Mouse (Mus musculus): ENCODE data around the gene Coa7.

Coa7 gene

DNA sequence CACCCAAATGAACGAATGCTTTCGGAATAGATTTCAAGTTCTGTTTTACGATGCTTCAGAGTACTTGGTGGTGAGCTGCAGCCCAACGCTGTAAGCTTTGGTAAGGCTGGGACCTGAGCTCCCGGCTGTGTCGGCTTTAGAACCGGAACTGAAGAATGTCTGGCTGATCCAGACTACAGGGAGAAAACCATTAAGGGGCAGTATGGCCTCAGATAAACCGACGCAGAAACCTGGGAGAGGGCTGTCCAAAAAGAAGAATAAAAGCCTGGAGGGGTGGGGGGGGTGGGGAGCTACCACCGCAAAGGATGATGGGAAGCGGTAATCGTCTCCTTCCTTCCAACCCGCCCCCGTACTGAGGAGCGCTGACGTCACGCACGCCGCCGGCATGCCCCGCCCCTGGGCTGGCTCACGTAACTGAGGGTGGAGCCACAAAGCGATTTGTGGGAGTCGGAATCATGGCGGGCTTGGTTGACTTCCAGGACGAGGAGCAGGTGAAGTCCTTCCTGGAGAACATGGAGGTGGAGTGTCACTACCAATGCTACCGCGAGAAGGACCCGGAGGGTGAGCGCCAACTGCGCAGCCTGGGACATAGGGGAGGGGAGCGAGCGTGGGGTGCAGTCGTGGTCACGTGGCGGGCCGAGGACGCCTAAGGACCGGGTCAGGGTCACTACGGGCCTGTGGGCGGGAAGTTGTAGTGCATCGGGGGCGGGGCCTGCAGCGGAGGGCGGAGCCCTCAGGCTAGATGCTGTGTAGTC, at the start of gene Coa7:
Gene Coa7 (plus strand): TSS at position 411 of the 755 bp plus-strand sequence.
- peak; percentile 97 for DNase-seq

DNA sequence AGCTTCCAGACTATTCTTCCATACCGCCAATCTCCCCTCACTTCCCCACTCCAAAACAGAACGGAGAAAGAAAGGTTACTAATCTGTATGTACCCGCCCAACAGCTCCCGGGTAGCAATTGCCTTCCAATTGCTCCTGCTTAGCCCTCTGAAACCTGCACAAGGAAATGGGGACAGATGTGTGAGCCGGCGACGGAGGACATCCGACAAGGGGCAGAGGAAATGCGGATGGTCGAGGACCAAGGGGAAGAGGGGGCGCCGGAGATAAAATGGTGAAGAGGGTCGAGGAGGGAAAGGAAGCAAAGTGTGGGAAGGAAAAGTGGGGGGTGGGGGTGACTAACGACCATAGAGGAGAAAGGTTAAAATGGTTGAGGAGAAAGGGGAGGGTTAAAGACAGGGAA, 27.7 kb upstream of the Coa7 start:
- peak; percentile 32 for DNase-seq

DNA sequence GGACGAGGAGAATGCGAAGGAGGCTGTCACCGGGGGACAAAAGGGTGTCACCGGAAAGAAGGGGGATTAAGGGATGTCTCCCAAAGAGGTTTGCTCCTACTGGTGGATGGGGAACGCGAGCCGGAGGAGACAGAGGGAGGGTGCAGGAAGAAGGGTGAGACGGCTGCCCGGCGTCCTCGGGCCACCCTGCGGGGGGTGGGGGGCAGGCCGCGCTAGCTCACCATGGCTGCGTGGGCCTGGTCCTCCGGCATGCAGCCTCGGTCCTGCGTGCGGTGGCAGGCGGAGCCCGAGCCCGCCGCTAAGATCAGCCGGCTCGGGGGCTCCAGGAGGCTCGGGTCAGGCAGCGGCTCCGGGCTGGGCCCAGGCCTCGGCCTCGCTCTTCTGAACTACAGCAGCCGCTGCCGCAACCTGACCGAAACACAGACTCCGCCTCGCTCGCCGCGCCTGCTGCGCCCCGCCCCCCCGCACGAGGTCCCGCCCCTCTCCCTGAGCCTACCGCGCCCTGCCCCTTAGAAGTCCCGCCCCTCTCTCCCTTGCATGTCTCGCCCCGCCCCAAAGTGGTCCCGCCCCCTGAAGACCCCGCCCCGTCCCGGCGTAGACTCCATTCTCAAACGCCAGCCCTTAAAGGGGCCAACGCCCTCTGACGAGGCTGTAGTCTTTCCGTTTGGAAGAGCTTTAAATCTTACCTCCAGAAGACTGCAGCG, 27.1 kb upstream of the Coa7 start, which contains the start of gene Zyg11b:
Gene Zyg11b (minus strand): TSS at position 427 of the 704 bp plus-strand sequence.
- DNase-seq = peak; percentile 89

DNA sequence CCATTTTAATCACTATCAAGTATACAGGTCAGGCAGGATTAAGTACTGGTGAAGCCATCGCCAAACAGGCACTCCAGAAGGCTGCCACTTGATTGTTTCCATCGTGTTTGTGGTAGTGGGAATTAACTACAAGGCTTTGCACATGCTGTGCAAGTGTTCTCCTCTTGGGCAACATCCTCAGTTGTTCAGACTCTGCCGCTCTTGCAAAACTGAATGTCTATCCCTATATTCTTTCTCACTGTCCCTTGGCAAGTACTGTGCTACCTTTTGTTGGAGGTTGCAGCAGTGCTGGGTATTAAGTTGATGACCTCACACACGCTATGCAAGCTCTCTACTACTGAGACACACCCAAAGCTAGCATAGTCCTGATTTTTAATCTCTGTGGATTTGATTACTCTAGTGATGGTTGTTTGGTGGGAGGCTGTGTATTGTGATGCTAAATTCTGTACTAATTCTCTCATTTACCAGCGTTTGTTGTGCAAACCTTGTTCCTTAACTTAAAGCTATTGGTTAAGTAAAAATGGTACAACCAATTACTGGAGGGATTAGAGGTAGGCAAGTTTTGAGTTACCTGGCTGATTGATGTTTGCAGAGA, 25.5 kb upstream of the Coa7 start:
- no peak for DNase-seq

DNA sequence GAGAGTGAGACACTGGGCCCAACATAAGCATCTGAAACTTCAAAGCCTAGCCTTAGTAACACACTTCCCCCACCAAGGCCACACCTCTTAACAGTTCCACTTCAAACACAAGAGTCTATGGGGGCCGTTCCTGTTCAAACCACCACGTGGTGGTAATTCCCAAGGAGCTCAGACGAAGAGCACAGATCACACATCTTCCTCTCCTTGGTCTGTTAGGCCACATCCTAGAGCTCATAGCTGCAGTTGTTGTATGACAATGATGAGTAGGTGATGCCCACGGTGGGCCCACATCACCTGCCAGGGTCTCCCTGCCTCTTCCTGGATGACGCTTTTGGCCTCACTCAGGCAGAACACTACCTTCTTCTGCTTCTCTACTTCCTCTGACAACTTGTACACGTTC, 17.2 kb upstream of the Coa7 start:
- DNase-seq = no peak

DNA sequence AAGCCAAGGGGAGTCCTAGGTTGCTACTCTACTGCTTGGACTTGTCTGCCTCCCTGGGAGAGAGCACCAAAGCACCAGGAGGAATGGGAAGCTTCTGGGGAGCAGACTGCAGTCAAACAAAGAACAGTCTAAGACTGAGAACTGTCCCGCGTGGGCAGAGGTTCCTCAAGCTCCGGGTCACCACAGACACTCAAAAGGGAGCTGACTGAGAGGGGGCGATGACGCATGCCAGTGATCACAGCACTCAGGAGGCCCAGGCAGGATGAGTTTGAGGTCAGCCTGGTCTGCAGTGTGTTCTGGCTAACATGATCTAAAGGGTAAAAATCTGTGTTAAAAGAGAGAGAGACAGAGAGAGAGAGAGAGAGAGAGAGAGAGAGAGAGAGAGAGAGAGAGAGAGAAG, 13.9 kb upstream of the Coa7 start:
- DNase-seq = no peak

DNA sequence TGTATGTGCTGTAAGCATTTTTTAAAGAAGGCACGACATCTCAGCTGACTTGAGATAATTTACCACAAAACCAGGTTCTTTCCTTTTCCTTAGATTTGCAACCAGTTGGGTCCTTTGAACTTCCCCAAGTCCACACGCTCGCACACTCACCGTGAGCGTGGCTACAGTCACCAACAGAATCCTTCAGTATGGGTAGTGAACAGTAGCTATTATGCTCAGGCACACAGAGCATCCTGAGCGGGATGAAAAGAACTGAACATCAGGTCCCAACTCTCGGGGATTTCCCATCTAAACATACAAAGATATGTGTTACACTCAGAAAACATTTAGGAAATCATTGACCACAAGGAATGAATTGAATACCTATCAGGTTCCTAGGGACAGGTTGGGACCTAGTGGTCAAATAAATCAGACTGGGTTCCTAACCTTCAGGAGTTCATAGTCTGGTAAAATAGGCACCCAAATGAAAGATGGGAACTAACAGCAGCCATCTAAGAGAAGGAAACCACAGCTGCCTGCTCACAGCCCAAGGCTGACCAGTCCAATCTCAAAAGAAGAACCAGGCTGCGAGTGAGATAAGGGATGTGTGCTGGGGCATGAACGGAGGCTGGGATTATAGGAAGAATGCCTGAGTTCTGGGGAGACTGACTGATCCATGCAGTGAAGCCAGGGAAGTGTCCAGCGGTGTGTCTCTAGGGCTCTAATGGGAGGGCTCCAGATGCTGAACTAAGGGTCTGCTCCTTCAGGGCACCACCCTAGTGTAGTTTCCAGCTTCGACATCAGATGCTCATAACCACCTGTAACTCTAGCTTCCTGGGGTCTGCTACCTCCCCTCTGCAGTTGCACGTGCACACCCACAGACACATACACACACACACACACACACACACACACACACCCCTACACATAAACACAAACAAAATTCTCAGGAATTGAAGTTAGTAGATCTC, 10.0 kb upstream of the Coa7 start:
- no peak for DNase-seq

DNA sequence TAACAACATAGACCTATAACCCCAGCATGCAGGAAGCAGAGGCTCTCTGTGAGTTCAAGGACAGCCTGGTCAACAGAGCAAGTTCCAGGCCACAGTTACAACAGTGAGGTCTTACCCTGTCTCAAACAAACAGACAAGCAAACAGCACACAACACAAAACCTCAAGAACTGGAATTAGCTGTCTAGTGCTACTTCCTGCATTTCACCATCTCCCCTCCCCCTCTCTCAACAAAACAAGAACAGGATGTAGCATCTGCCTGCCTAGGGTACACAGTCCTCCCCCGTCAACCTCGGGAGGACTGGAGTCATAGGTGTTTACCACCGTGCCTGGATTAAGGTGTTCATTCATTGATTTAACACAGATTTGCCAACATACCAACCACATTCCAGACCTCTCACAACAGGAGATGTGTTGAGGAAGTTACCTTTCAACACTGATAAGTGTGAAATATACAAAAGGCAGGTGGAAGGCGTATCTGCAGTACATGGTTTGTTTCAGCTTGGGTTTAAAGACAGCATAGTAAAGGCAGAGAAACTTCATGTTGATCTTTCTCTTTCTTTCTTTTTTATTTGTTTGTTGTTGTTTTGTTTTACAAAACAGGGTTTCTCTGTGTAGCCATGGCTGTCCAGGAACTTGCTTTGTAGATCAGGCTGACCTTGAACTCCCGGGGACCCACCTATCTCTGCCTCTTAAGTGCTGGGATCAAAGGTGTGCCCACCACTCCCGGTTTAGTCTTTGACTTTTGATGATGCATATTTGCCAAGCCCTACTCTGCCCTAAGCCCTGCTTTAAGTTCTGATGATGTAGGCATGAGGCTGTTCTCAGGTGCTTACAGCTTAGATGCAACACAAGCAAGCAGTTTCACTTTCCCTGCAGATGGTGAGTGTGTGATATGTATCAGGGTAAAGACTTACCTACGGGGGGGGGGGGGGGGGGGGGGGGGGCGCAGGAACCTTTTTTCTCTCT, 9.0 kb upstream of the Coa7 start:
- DNase-seq = no peak

DNA sequence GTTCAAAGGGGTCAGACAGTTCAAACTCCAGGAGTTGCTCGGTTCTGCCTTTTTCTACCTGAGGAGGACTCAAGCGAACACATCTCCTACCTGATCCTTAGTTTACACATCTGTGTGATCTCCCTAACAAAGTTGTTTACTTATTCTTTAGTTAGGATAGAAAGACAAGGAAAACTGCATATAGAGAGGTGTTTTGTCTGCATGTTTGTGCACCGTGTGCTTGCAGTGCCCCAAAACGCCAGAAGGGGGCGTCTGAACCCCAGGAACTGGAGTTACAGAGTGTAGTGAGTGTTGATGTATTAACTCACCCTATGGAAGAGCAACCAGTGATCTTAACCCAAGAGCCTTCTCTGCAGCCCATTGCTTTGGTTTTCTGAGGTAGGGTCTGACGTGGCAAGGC, 8.2 kb upstream of the Coa7 start:
- no peak for DNase-seq

DNA sequence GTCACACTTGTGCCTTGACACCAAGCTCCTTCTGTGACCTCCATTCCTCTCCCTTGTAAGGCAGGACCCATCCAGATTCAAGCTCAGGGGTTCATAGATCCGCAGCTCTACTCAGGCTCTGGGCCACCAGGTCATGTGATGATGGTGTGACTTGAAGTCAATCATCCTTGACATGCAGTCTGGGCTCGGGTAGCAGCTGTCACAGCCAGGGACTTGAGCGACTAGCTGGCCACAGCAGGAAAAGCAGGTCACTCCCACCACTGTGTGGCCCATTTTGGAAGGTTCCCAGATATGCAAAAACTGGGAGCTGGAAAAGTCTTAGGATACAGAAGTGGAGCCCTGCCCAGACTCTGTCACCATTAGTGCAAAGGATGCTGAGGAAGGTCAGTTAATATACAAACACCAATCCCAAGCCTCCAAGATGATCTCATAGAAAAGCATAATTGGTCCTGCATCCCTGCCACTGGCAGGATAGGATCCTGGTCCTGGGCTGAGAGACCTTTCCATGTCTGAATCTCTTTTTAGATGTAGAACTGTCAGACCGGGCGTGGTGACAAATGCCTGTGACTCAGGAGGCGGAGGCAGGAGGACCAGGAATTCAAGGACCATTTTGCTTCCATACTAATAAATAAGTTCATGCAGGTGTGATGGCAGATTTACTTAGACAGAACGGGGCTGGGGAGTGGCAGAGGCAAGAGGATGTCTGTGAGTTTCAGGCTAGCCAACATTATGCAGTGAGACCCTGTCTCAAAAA, 7.1 kb upstream of the Coa7 start:
- DNase-seq = no peak

DNA sequence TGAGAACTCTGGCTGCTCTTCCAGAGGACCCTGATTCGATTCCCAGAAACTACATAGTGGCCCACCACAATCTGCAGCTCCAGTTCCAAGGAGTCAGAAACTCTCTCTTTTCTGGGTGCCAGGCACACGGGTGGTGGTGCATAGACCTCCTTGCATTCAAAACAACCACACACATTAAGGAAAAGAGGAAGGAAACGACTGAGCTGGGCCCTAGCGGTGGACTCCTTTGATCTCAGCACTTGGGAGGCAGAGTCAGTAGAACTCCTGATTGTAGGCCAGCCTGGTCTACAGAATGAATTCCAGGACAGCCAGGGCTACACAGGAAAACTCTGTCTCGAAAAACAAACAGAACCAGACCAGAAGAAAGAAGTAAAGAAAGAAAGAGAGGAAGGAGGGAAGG, 4.4 kb upstream of the Coa7 start:
- no peak for DNase-seq

DNA sequence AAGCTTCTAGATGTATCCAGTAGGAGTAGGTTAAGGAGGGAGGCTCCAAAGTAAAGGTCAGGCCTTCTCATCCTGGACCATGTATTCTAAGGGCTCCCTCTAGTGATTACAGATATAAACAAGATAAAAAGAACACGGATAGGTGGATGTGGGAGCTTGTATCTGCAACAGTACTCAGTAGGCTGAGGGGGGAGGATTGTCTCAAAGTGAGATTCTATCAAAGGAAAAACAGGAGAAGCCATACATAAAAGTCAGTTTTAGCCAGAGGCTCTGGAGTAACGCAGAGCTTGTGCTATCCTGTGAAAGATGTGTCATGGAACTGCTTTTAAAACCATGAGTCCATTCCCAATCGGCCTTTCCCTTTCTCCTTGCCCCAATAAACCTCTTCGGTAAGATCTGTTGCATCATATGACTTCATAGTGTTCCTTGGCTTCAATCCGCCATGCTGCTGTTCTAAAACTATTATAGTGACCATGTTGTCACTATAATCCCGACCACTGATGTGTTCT, 815 bp upstream of the Coa7 start:
- DNase-seq = no peak

DNA sequence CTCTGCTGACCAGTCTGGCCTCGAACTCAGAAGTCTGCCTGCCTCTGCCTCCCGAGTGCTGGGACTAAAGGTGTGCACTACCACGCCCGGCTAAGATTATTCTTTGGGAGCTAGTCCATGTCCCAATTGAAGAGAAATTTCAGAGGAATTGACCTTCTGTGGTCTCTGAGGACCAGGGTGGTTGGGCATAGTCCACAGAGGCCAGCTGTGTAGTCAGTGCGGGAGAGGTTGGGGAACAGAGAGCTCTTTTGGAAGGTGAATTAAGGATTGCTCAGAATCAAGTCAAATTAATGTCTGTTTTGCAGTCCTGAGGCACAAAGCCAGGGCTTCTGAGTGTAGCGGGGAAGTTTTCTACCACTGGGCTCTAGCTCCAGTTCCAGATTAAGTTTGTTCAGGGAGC, 1.9 kb downstream of the Coa7 start:
- no peak for DNase-seq

DNA sequence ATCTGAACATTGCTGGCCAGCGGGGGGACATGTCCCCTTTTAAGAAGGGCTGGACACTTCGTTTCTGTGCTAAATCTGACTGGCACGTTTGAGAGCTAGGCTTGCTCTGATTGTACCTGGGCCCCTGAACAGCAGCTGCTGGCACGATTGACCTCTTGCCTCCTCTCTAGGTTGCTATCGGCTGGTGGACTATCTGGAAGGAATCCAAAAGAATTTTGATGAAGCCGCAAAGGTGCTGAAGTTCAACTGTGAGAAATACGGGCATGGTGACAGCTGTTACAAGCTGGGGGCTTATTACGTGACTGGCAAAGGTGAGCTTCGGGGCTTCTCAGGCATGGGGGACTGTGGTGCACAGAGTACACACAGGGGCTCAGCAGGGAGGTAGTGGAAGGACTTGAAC, 4.1 kb downstream of the Coa7 start:
- DNase-seq = no peak

DNA sequence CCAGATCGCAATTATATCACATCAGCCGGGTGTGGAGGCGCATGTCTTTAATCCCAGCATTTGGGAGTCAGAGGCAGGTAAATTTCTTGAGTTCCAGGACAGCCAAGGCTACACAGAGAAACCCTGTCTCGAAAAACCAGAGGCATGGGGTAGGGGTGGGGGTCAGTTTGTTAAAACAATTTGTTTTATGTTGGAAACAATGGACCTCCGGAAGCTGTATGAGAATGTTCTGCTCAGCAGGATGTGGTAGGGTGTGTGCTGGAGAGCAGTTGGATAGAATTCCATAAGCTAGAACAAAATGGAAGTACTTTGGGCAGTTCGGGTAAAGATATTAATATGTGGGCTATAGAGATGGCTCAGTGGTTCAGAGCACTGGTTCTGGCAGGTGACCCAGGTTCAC, 7.5 kb downstream of the Coa7 start:
- DNase-seq = no peak

DNA sequence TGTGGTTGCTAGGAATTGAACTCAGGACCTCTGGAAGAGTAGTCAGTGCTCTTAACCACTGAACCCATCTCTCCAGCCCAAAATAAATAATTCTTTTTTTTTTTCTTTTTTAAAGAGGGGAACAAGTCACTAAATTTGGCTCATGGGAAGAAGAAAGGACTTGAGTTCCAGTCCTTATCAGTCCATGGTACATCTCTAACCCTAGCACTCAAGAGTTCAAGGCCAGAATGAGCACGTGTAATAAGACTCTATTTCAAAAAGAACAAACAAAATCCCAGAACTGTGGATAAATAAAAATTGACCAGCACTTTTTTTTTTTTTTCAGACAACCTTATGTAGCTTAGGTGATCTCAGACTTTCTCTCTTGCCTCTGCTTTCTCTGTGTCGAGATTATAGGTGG, 8.8 kb downstream of the Coa7 start:
- DNase-seq = no peak

DNA sequence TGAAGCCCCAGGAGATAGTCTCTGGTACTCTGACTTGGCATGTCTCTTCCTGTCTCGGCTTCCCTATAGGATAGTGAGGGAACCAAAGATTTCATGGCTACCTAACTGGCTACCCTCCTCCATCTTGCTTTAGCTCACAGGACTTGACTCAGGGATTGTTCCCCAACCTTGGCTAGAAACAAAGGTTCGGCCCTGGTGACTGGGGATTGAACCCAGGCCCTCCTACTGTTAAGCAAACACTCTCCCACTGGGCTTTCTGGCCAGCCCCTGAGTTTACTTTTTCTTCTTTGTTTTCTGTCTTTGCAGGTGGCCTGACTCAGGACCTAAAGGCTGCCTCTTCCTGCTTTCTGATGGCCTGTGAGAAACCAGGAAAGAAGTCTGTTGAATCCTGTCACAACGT, 9.9 kb downstream of the Coa7 start:
- DNase-seq = no peak

DNA sequence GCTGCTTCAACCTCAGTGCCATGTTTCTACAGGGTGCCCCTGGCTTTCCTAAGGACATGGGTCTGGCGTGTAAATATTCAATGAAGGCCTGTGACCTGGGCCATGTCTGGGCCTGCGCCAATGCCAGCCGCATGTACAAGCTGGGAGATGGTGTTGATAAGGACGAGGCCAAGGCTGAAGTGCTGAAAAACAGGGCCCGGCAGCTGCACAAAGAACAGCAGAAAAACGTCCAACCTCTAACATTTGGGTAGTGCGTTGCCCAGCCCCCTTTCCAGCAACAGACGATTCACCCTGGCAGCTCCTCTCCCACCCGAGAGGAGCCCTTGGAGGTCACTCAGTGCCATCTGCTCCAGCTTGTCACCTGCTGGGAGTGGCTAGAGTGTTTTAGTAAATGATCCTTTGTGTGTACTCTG, 10.4 kb downstream of the Coa7 start:
- DNase-seq = no peak

DNA sequence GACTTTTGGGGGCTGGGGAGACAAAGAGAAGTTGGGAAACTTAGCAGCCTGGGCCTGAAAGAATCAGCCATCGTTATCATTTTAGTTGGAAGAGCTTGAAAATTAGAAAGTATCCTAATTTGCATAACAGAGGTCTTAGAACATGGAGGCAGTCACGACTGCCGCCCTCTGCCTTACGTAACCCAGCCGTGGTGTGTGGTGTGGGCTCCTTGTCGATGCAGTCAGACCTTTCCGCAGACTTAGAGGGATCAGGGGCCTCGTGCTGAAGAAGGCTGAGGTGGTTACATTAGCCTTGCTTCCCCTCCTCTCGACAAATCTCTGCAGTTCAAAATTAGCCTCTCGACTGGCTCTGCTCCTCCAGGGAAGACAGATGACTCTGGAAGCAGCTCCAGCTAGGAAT, 10.9 kb downstream of the Coa7 start:
- DNase-seq = no peak

DNA sequence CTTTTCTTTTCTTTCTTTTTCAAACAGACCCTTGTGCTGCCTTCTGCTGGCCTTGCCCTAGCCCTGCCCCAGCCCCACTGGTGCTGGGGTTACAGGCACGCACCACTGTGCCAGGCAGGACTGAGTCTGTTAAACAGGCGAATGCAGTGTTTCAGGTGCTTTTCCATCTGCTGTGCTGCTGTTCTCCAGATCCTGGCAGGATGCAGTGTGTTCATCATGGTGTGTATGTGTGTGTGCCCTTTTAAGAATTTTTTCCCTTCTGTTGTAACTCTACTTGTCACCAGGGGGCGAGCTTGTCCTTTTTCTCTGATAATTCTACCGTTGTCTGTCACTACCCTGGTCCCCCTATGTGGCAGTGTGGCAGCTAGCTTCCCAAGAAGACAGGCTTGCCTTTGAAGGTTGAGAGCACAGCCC, 11.3 kb downstream of the Coa7 start:
- peak; percentile 76 for DNase-seq

DNA sequence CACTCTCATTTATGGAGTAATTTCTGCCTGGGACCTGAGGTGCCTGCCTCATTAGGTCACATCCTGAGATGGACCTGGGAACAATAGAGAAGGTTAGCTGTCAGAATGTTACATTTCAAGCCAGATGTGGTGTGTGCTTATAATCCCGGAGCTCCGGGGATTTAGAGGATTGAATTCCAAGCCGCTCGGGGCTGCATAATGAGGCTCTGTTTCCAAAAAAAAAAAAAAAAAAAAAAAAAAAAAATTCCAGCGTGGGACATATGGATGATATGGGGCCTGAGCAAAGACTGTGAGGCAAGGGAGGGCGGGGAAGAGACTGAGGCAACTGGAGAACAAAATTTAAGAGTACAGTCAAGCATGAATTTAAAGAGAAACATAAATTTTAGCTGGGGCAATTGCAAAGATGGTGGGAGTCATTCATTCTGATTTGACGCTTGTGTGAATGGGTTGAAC, 16.7 kb downstream of the Coa7 start:
- DNase-seq = no peak

Measured in right cerebral cortex, postnatal 4 days (tissue).